Mouse (Mus musculus) frontal cortex, postnatal 25 days (tissue): ENCODE data around the gene Gse1.

Experiments used
- DNase-seq, 2 experiments: peaks; one replicate each; pipeline ENCODE4 v3.0.0; 2022; ENCODE audit warnings: low spot score in 2 of 2

Gse1 gene

DNA sequence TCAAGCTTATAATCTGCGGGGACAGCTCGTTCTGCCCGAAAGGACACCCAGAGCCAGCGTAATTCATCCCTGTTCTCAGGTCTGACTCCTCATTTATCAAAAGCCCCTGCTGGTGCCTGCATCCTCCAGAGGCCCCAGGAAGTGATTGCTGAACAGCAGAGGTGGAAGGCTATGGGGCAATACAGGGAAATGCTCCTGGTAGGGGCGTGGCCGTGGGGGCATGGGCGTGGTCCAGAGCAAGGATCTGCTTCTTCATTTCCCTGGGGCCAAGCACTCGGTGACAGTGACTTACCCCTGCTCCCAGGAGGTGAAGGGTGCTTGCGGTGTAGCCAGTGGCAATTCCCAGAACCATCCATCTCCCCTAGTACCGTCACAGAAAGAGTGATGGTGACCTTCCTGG is 217.0 kb downstream of the Gse1 start:
- DNase-seq = no peak

DNA sequence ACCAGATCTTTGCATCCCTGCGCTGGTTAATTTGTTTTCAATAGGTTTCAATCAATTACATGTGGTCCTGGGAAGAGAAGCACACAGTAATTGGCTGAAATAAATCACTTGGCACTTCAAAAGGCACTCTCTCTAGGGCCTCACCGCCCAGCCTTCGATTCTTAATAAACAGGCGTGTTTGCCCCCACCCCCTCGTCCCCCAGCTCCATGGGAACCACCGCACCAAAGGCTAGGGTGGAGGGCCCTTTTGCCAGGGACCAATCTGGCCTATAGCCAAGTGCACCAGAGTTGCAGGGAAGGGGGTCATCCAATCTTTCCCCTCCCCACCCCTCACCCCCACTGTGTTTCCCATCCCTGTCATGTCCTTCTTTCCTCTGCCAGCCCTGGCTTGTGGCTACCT is 219.9 kb downstream of the Gse1 start:
- no peak for DNase-seq

DNA sequence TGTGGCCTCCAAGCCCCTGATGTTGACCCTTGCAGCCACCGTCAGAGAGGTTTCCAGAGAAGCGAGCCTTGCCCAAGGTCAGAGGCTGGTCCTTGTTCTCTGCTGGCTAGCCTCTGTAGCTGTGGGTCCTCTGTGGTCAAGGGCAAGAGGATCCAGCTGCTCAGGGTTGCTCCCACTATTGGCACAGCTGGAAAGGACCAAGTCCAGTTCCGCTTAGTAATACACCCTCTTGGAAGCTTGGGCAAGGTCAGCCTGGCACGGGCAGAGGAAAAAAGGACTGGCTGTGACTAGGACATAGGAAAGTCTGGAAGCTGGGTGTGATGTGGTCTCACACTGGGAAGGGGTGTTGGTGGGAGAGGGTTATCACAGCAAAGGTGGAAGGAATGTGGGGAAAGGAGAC is 220.9 kb downstream of the Gse1 start:
- DNase-seq = no peak

GRCm38 (mm10) chr8:120449608-120450031 is 221.4 kb downstream of the Gse1 start:
- DNase-seq = no peak

DNA sequence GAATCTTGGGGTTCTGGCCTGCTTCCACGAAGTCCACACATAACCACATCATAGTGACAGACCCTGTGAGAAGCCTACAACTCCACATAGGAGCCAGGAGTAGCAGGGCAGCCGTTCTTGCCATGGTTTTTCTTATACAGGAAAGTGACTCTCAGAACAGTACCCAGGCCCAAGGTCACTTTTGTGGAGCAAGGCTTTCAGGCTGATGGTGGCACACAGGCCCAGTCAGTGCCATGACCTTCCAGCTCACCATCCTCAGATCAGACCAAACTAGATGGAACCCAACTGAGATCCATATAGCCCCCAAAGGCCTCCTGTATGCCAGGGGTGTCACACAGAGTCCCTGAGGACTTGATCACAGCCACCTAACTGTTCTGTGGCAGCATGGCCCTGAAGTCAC is 223.9 kb downstream of the Gse1 start:
- DNase-seq = no peak

DNA sequence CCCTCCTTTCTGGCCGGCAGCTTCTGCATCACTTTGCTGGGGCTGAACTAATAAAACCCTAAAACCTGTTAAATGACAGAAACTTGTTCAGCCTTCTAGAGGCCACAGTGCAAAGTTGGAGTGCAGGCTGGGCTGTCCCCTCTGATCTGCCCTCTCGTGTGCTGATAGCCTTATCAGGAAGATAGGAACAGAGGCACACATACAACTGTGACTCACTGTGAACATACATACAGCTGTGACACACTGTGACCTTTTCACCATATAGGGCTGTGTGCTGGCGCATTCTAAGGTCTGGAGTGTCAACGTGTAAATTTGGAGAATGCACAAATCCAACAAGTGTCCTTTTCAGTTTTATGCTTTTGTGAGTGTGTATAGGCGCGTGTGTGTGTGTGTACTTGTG is 226.1 kb downstream of the Gse1 start:
- DNase-seq = no peak

DNA sequence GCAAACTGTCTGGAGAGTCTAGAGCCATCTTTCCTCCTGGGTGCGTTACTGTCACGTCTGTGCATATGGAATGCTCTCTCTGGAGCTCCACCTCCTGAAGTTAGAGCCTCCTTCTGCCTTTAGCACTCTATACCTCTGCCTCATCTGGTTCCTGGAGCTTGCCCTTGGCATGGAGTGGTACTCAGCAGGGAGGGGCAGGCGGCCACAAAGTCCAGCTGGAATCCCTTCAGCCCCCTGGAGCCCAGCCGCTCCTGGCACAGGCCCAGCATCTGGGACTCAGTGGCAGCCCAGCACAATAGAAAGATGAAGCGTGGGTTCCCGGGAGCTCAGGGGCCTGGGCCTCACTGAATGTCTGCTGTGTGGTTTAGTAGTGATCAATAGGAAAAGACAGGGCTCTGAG is 232.1 kb downstream of the Gse1 start:
- DNase-seq = no peak

DNA sequence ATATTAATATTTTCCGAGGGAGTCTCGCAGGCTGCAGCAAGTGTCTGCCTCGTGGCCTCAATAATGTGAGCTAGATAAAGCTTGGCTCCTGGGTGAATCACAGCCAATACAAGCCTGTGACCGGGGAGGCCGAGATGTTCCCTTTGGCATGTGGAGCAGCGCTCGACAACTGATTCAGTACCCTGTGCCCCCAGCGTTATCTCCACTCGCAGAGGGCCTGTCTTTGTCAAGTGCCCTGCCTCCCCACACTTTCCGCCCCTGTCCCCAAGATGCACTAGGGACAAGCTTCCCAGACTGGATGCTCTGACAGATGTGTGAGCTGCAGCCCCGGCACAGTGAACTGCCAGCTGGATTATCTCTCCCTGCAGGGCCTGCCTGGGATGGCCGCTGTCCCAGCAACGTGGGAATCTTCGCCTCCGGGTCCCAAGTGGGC is 233.9 kb downstream of the Gse1 start:
- no peak for DNase-seq

GRCm38 (mm10) chr8:120462611-120463010 is 234.4 kb downstream of the Gse1 start:
- no peak for DNase-seq

GRCm38 (mm10) chr8:120463918-120464584 is 235.8 kb downstream of the Gse1 start:
- DNase-seq = no peak

GRCm38 (mm10) chr8:120464585-120464937 is 236.3 kb downstream of the Gse1 start:
- DNase-seq = no peak

GRCm38 (mm10) chr8:120465710-120466109 is 237.5 kb downstream of the Gse1 start:
- DNase-seq = peak; percentile 49 to 54

- DNase-seq = no peak
These were observed 238.0 kb downstream of the Gse1 start for GRCm38 (mm10) chr8:120466266-120466665.

DNA sequence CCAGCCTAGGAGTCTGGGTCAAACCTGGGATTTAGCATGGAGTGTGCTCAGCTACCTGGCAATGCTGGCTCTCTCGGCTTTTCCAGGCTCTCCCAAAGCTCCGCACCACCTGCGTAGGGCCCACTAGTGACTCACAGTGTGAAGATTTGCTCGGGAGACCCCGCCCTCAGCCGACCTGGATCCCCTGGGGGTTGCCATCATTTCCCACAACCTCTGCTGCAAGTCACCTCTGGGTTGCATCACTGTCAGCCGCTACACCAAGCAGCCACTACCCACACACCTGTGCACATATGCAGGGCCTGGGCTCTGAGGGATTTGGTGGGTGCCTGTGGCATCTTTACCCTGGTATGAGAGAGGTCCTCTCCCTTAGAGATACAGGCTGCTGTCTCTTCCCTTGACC is 239.3 kb downstream of the Gse1 start:
- DNase-seq = no peak

DNA sequence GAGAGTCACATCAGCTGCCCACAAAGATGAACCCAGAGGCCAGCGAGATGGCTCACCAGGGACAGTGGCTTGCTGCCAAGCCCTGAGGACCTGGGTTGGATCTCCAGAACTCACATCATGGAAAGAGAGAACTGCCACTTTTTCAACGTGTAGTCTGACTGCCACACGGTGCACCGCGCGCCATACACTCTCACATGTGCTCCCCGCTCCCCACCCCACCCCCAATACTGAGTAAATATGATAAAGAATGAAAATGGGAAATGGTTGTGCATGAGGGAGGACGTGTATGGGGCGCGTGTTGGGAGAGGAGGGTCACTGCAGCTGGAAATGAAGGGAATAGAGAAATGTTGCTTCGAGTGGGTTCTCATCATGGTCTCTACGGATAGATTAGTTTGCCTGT is 241.9 kb downstream of the Gse1 start:
- DNase-seq = no peak

GRCm38 (mm10) chr8:120471166-120471565 is 242.9 kb downstream of the Gse1 start:
- no peak for DNase-seq

DNA sequence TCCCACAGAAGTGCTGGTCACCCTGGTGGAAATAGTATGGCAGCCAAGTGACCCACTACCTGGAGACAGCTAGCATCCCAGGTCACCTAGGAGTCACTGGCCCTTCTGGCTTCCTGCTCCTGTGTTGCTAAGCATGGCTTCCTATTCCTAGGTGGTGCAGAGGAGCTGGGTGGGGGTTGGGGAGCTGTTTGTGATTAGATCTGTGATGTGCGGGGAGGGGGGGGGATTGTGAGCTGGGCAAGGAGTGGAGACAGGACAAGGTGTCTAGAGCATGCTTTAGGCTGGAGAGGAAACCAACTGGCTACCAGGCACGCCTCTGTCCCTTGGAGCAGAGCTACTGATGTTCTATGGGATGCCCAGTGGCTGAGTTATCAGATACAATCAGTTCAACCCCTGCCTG is 243.5 kb downstream of the Gse1 start:
- no peak for DNase-seq

GRCm38 (mm10) chr8:120472230-120472629 is 244.0 kb downstream of the Gse1 start:
- no peak for DNase-seq

DNA sequence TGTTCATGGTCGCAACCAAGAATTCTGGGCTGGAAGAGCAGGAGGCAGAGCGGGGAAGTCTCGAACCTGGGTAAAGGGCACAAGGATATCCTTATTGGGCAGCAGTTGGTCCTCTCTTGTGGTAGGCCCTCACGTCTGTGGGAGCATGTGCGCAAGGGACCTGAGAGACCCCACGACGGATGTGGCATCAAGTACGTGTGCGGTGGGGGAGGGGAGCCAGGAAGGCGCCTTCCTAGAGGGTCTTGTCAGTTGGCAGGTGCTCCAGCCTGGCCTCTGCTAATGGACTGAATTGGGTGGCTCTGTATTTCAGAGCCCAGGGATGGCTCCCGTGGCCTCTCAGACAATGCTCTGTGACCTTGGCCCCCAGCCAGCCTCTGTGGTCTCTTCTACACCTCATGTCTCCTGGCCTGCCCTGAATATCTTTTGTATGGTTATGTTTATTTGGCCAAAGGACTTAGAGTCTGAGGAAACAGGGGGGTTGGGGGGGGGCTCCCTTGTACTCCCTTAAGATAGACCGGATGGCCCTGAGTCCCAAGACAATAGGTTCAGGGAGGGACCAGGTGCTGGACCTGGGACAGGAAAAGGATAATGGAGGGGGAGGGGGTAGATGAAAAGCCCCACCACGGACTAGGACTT is 245.6 kb downstream of the Gse1 start:
- no peak for DNase-seq

DNA sequence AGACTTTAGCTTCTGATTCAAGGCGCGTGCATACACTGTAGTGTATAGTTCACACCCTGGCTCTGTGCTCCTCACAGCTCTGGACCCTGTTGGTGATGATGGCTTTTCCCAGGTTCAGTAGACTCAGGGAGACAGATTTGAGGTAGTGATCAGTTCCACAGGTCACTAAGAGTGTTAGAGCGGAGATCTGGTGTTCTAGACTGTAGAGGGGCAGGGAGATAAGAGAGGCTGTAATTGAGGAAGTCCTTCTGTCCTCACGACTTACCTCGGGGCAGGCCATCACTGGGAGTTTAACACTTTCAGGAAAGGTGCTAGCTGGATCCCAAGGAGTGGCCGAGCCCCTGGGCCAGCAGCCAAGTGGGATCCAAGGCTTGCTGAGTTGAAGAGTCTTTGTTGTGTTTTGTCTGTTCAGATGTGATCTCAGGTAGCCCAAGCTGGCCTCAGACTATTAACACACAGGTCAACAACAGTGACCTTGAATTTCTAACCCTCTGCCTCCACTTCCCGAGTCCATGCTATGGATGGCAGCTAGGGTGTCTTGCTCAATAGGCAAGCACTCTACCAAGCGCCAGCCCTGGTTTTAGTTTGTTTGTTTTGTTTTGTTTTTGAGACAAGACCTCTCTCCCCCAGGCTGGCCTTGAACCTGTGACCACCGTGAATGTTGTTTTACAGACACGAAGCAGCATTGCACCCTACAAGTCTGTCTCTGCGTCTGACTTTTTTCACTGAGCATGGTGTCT is 246.4 kb downstream of the Gse1 start:
- DNase-seq = no peak

DNA sequence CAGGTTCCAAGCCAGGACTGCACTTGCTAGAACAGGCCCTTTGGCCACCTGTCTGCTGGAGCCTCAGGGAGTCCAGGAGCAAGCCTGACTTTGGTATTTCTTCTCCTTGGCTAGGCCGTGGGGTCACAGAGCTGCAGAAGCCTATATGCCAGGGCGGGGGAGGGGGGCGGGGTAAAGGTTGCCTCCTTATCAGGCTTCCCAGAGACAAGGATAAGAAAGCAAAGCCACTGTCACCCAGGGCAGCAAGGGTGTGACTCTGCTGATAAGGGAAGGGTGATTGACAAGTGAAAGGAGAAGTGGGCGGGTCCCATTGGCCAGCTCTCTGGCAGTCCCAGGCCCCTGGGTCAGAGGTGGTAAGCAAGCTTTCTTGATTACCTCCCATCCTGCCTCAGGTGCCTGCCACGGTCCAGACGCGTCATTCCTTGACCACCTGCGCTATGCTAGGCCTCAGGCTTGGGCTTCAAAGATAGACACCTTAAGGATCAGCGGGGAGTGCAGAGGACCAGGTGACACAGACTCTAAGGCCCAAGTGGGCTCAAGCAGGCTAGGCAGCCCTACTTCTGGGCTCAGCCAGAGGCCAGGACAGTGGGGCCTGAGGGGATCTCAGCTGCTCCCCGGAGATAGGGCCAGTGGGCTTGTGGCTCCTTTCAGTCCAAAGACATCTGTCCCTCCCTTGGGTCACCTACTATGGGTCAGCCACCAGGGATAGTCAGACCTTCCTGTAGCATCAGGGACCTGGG is 247.4 kb downstream of the Gse1 start:
- no peak for DNase-seq
